ENCODE assay signal across 18 mouse cellular contexts in genomic region chr11:84375951-84376496, GRCm38 (mm10).
DNase-seq lines count a peak whose midpoint lies in the region; ATAC-seq and TF ChIP-seq lines count a peak whose summit lies in the region.
"Had no signal": no experiment of that assay in that cellular context is flagged by ENCODE, and none has a peak within 500 bp of the region (broad histone marks: within the 10 kb centered on the region; RNA-seq: fewer than 3 reads in every experiment).

No protein-coding gene starts in this region.

- peaks cover 3% of the 10 kb centered on the region; the same call in 1 of the 2 replicates for H3K4me1 ChIP-seq in neural tube, embryonic 11.5 days (ENCODE audit: control insufficient read depth, insufficient read depth, low read length)
- H3K4me1 ChIP-seq in forebrain, postnatal 0 days (ENCODE audit: insufficient read depth), result no peaks in the 10 kb centered on the region
- H3K4me1 ChIP-seq in midbrain, embryonic 10.5 days, result peaks cover 27% of the 10 kb centered on the region
- H3K4me1 ChIP-seq in neural tube, embryonic 14.5 days (ENCODE audit: control insufficient read depth, insufficient read depth, low read length), result peaks cover 15% of the 10 kb centered on the region; the same call in 1 of the 2 replicates
- H3K4me1 ChIP-seq: heart, embryonic 15.5 days; limb, embryonic 12.5 days had no signal

- no peak for TF ChIP-seq CTCF in forebrain, postnatal 0 days (IDR thresholded peaks at IDR 0.05; ENCODE audit: low read depth)

- H3K27me3 ChIP-seq in neural tube, embryonic 11.5 days (ENCODE audit: control insufficient read depth, insufficient read depth, low read length), result no peaks in the 10 kb centered on the region
- H3K27me3 ChIP-seq in forebrain, postnatal 0 days (ENCODE audit: insufficient read depth, low read length), result no peaks in the 10 kb centered on the region
- H3K27me3 ChIP-seq in midbrain, embryonic 10.5 days (ENCODE audit: low read depth, poor library complexity, severe bottlenecking), result no peaks in the 10 kb centered on the region
- no peaks in the 10 kb centered on the region for H3K27me3 ChIP-seq in neural tube, embryonic 14.5 days (ENCODE audit: control insufficient read depth, insufficient read depth, low read length)
- H3K27me3 ChIP-seq: heart, embryonic 15.5 days; limb, embryonic 12.5 days had no signal

- no peaks in the 10 kb centered on the region for H3K9me3 ChIP-seq in neural tube, embryonic 11.5 days (ENCODE audit: control insufficient read depth, low read length)
- no peaks in the 10 kb centered on the region for H3K9me3 ChIP-seq in forebrain, postnatal 0 days (ENCODE audit: low read length)
- no peaks in the 10 kb centered on the region for H3K9me3 ChIP-seq in midbrain, embryonic 10.5 days (replicated peaks)
- no peaks in the 10 kb centered on the region for H3K9me3 ChIP-seq in neural tube, embryonic 14.5 days (ENCODE audit: control insufficient read depth, low read length)
- H3K9me3 ChIP-seq: heart, embryonic 15.5 days; limb, embryonic 12.5 days had no signal

- H3K27ac ChIP-seq in neural tube, embryonic 11.5 days (ENCODE audit: low read depth, low read length), result 0 out of 2 replicates have a peak overlapping the region, but pooled peaks have one; percentile 1
- peak overlapping the region; percentile 40; the same call in 1 of the 2 replicates for H3K27ac ChIP-seq in forebrain, postnatal 0 days (ENCODE audit: low read depth, low read length)
- H3K27ac ChIP-seq in midbrain, embryonic 10.5 days (replicated peaks), result peak overlapping the region; percentile 49
- H3K27ac ChIP-seq in neural tube, embryonic 14.5 days (ENCODE audit: low read depth, low read length), result peak overlapping the region; percentile 73
- H3K27ac ChIP-seq: heart, embryonic 15.5 days; limb, embryonic 12.5 days; liver, embryonic 14.5 days had no signal

- H3K9ac ChIP-seq in neural tube, embryonic 11.5 days (ENCODE audit: low read length), result no peak overlapping the region
- H3K9ac ChIP-seq in forebrain, postnatal 0 days, result no peak overlapping the region
- no peak overlapping the region for H3K9ac ChIP-seq in neural tube, embryonic 14.5 days (replicated peaks; ENCODE audit: low read depth, low read length)
- H3K9ac ChIP-seq: heart, embryonic 15.5 days; limb, embryonic 12.5 days; liver, embryonic 14.5 days had no signal

- no peak overlapping the region for H3K4me2 ChIP-seq in neural tube, embryonic 11.5 days (ENCODE audit: low read depth)
- no peak overlapping the region for H3K4me2 ChIP-seq in forebrain, postnatal 0 days (ENCODE audit: low read depth)
- H3K4me2 ChIP-seq in neural tube, embryonic 14.5 days (ENCODE audit: low read depth, low read length), result no peak overlapping the region
- H3K4me2 ChIP-seq: heart, embryonic 15.5 days; limb, embryonic 12.5 days had no signal

- no peak for ATAC-seq in neural tube, embryonic 11.5 days (ENCODE audit: insufficient read depth, low FRiP score, low TSS enrichment)
- no peak for ATAC-seq in forebrain, postnatal 0 days
- peak; percentile 34; the same call in 1 of the 2 replicates for ATAC-seq in neural tube, embryonic 14.5 days (ENCODE audit: low read depth)
- ATAC-seq: inflammation-experienced regulatory T-cells, adult 6 months had no signal

- 59% methylated on average over 3 of the region's 3 CpGs for WGBS in neural tube, embryonic 11.5 days
- 20% methylated on average over 3 of the region's 3 CpGs for WGBS in forebrain, postnatal 0 days
- 43% methylated on average over 3 of the region's 3 CpGs for WGBS in midbrain, embryonic 10.5 days
- 25% methylated on average over 3 of the region's 3 CpGs for WGBS in neural tube, embryonic 14.5 days

- no peak for DNase-seq in neural tube, embryonic 11.5 days (ENCODE audit: low spot score)
- no peak for DNase-seq in neural tube, embryonic 10.5 days (ENCODE audit: extremely low spot score, low spot score)
- no peak for DNase-seq in forebrain, postnatal 0 days
- no peak for DNase-seq in midbrain, embryonic 10.5 days (ENCODE audit: low spot score)
- no peak for DNase-seq in urinary bladder, adult 18-20 months (ENCODE audit: low spot score in 2 of 2)
- no peak for DNase-seq in ovary, adult 18-20 months (ENCODE audit: low spot score)
- no peak for DNase-seq in thymus, postnatal 25 days
- DNase-seq: adrenal gland, postnatal 14 days; cerebellum, adult 9-11 months; heart, adult 18-20 months; lung, postnatal 14 days; right cerebral cortex, postnatal 14 days; thymus, adult 18-20 months had no signal

- no peak overlapping the region for H3K4me3 ChIP-seq in neural tube, embryonic 11.5 days (ENCODE audit: low read depth, low read length)
- no peak overlapping the region for H3K4me3 ChIP-seq in forebrain, postnatal 0 days (ENCODE audit: low read depth, low read length)
- no peak overlapping the region for H3K4me3 ChIP-seq in midbrain, embryonic 10.5 days
- no peak overlapping the region for H3K4me3 ChIP-seq in neural tube, embryonic 14.5 days (ENCODE audit: low read depth, low read length)
- H3K4me3 ChIP-seq: heart, embryonic 15.5 days; limb, embryonic 12.5 days had no signal

- 0 out of 2 replicates have a peak, but pooled peaks cover 2% of the 10 kb centered on the region for H3K36me3 ChIP-seq in neural tube, embryonic 11.5 days (ENCODE audit: control insufficient read depth, insufficient read depth, low read length)
- peaks cover 13% of the 10 kb centered on the region for H3K36me3 ChIP-seq in forebrain, postnatal 0 days (ENCODE audit: insufficient read depth)
- H3K36me3 ChIP-seq in midbrain, embryonic 10.5 days, result peaks cover 31% of the 10 kb centered on the region
- H3K36me3 ChIP-seq in neural tube, embryonic 14.5 days (ENCODE audit: control insufficient read depth, insufficient read depth, low read length), result no peaks in the 10 kb centered on the region

Comparison
In these comparisons a context has a peak if more than half of its experiments do, and no peak if none do; other contexts are left out.
1. H3K27ac ChIP-seq: peak in every context shown above with its lines; median percentile 73 in neural tube, embryonic 14.5 days; 49 in midbrain, embryonic 10.5 days; 40 in forebrain, postnatal 0 days; 1 in neural tube, embryonic 11.5 days.